Mouse (Mus musculus): ENCODE results near the gene Vmn2r112. TPM values are rescaled to one million over a fixed set of nuclear protein-coding genes. Genes with fewer than 3 reads are reported as not detected.
"Not testable (repeated sequence)": the region's sequence is repeated elsewhere in the genome, so short reads cannot be mapped to it uniquely, and the experiment has no call there.

Gene Vmn2r112
- polyA plus RNA-seq (2014; fragmentation: Nextera tagmentation; extraction: Ambion mirVana), result not detected in 2 replicates

GRCm38 (mm10) chr17:22600651-22601050 lies at the start of gene Vmn2r112:
Vmn2r112 (plus strand) TSS chr17:22600951.
- not testable (repeated sequence) for H3K36me3 ChIP-seq (ENCODE audit: control insufficient read depth, insufficient read depth, low read length); H3K9me3 ChIP-seq (ENCODE audit: control insufficient read depth, low read length); H3K9ac ChIP-seq (ENCODE audit: low read length); H3K4me1 ChIP-seq (replicated peaks; ENCODE audit: control insufficient read depth, insufficient read depth, low read length); H3K4me3 ChIP-seq (ENCODE audit: low read depth, low read length); H3K27me3 ChIP-seq (ENCODE audit: control insufficient read depth, insufficient read depth, low read length); DNase-seq (ENCODE audit: low spot score); H3K4me2 ChIP-seq (ENCODE audit: low read depth, low read length, severe bottlenecking); ATAC-seq (replicated peaks; ENCODE audit: low FRiP score); H3K27ac ChIP-seq (ENCODE audit: low read depth, low read length)

- not testable (repeated sequence) for DNase-seq (ENCODE audit: low spot score); H3K36me3 ChIP-seq (ENCODE audit: control insufficient read depth, insufficient read depth, low read length); H3K9ac ChIP-seq (ENCODE audit: low read length); ATAC-seq (replicated peaks; ENCODE audit: low FRiP score); H3K4me2 ChIP-seq (ENCODE audit: low read depth, low read length, severe bottlenecking); H3K4me3 ChIP-seq (ENCODE audit: low read depth, low read length); H3K27me3 ChIP-seq (ENCODE audit: control insufficient read depth, insufficient read depth, low read length); H3K4me1 ChIP-seq (replicated peaks; ENCODE audit: control insufficient read depth, insufficient read depth, low read length); H3K27ac ChIP-seq (ENCODE audit: low read depth, low read length); H3K9me3 ChIP-seq (ENCODE audit: control insufficient read depth, low read length)
- WGBS, result 53% methylated on average over 1 of the region's 1 CpGs
These were observed 27.4 kb upstream of the Vmn2r112 start, which contains the start of gene Vmn2r111 for GRCm38 (mm10) chr17:22573382-22573781. Vmn2r111 (minus strand) TSS chr17:22573482.

- Histone ChIP-seq H3K4me2 (ENCODE audit: low read depth, low read length, severe bottlenecking) (no peak overlapping the region), H3K27ac (ENCODE audit: low read depth, low read length) (no peak overlapping the region), H3K4me3 (ENCODE audit: low read depth, low read length) (no peak overlapping the region), H3K27me3 (ENCODE audit: control insufficient read depth, insufficient read depth, low read length) (no peaks in the 10 kb centered on the region), H3K36me3 (ENCODE audit: control insufficient read depth, insufficient read depth, low read length) (no peaks in the 10 kb centered on the region), H3K4me1 (replicated peaks; ENCODE audit: control insufficient read depth, insufficient read depth, low read length) (no peaks in the 10 kb centered on the region), H3K9me3 (ENCODE audit: control insufficient read depth, low read length) (no peaks in the 10 kb centered on the region; the same call in 1 of the 2 replicates), H3K9ac (ENCODE audit: low read length) (no peak overlapping the region)
- no peak for DNase-seq (ENCODE audit: low spot score)
- no peak for ATAC-seq (replicated peaks; ENCODE audit: low FRiP score)
- WGBS, result 75% methylated on average over 1 of the region's 1 CpGs
These were observed 29.9 kb downstream of the Vmn2r112 start for GRCm38 (mm10) chr17:22630646-22631045.

Other genes starting within 250 kb of the Vmn2r112 start
- 16.0 and 18.8 TPM in 2 replicates for gene Zfp944, start 239.6 kb upstream of the Vmn2r112 start, polyA plus RNA-seq (2014; fragmentation: Nextera tagmentation; extraction: Ambion mirVana)
- 9.2 and 12.2 TPM in 2 replicates for gene Zfp758, start 239.5 kb upstream of the Vmn2r112 start, polyA plus RNA-seq (2014; fragmentation: Nextera tagmentation; extraction: Ambion mirVana)
- 28.7 and 32.5 TPM in 2 replicates for gene Zfp946, start 176.7 kb upstream of the Vmn2r112 start, polyA plus RNA-seq (2014; fragmentation: Nextera tagmentation; extraction: Ambion mirVana)
- gene Vmn2r111, start 27.5 kb upstream of the Vmn2r112 start, polyA plus RNA-seq (2014; fragmentation: Nextera tagmentation; extraction: Ambion mirVana), result not detected in 2 replicates